Mouse (Mus musculus) urinary bladder, adult 2 months (tissue): ENCODE data around the gene Ndel1. TPM values are rescaled to one million over a fixed set of nuclear protein-coding genes. Genes with fewer than 3 reads are reported as not detected.

Source experiments
- DNase-seq: peaks from one replicate; pipeline ENCODE4 v3.0.0; 2022; ENCODE audit warnings: low spot score
- polyA plus RNA-seq: library from polyadenylated mRNA; depleted of rRNA; stranded (reverse); fragments of >200 nt; gene quantifications from 2 replicates; pipeline ENCODE4 v1.2.3, GENCODE M21; 2012

Ndel1 gene
- polyA plus RNA-seq, 1 experiment, result 78.7 TPM

- DNase-seq, result no peak
These were observed 20.7 kb upstream of the Ndel1 start for GRCm38 (mm10) chr11:68892233-68892832.

- no peak for DNase-seq
These were observed 20.2 kb upstream of the Ndel1 start for GRCm38 (mm10) chr11:68891823-68892222.

GRCm38 (mm10) chr11:68890625-68891024, 19.0 kb upstream of the Ndel1 start:
- no peak for DNase-seq

- no peak for DNase-seq
These were observed 17.0 kb upstream of the Ndel1 start for GRCm38 (mm10) chr11:68888653-68889052.

- no peak for DNase-seq
These were observed 16.6 kb upstream of the Ndel1 start, which contains the start of gene Rnf222 for GRCm38 (mm10) chr11:68888253-68888652. Gene Rnf222 (plus strand): TSS chr11:68888553.

GRCm38 (mm10) chr11:68886091-68886490, 14.4 kb upstream of the Ndel1 start:
- no peak for DNase-seq

GRCm38 (mm10) chr11:68884368-68884767, 12.7 kb upstream of the Ndel1 start:
- DNase-seq, result no peak

GRCm38 (mm10) chr11:68883843-68884242, 12.2 kb upstream of the Ndel1 start:
- no peak for DNase-seq

- no peak for DNase-seq
These were observed 10.4 kb upstream of the Ndel1 start for GRCm38 (mm10) chr11:68882107-68882506.

GRCm38 (mm10) chr11:68878811-68879210, 7.2 kb upstream of the Ndel1 start:
- no peak for DNase-seq

- DNase-seq, result no peak
These were observed 3.2 kb upstream of the Ndel1 start for GRCm38 (mm10) chr11:68874841-68875240.

- DNase-seq, result no peak
These were observed 381 bp downstream of the Ndel1 start for GRCm38 (mm10) chr11:68871277-68871676.

GRCm38 (mm10) chr11:68864544-68865189, 7.0 kb downstream of the Ndel1 start:
- no peak for DNase-seq

GRCm38 (mm10) chr11:68863631-68864091, 8.0 kb downstream of the Ndel1 start:
- DNase-seq, result no peak

GRCm38 (mm10) chr11:68862260-68862659, 9.4 kb downstream of the Ndel1 start:
- no peak for DNase-seq

- no peak for DNase-seq
These were observed 11.6 kb downstream of the Ndel1 start for GRCm38 (mm10) chr11:68859943-68860593.

- DNase-seq, result no peak
These were observed 14.3 kb downstream of the Ndel1 start for GRCm38 (mm10) chr11:68857329-68857728.

GRCm38 (mm10) chr11:68854621-68855020, 17.0 kb downstream of the Ndel1 start:
- no peak for DNase-seq

GRCm38 (mm10) chr11:68853611-68854401, 17.9 kb downstream of the Ndel1 start:
- no peak for DNase-seq

- DNase-seq, result peak; percentile 99
These were observed 18.7 kb downstream of the Ndel1 start for GRCm38 (mm10) chr11:68852932-68853409.

- peak; percentile 84 for DNase-seq
These were observed 19.2 kb downstream of the Ndel1 start for GRCm38 (mm10) chr11:68852486-68852901.
